Mouse (Mus musculus) kidney, postnatal 25 days (tissue): ENCODE results near the gene Sipa1l1.
"Not testable (repeated sequence)": the region's sequence is repeated elsewhere in the genome, so short reads cannot be mapped to it uniquely, and the experiment has no call there.

Experiments used
- DNase-seq, 2 experiments: peaks; one replicate each; pipeline ENCODE4 v3.0.0; 2021; ENCODE audit warnings: mixed read lengths in 2 of 2

Gene Sipa1l1

DNA sequence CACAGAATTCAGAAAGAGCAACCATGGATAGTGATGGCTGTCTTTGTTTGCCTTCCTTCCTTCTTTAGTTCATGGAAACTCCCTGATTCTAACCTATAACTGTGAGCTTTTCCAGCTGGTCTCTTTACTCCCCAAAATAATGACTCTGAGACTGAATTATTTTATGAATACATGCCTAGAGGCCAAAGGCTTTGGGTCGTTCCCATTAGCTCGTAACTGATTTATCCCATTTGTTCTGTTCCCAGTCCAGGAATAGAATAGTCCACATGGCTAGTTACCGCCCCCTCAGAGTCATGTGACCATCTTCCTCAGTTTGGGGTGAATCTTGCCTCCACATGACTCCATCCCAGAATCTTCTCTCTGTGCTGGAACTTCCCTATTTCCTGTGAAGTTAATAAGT lies 272.4 kb downstream of the Sipa1l1 start:
- DNase-seq = peak; percentile 61 to 68

DNA sequence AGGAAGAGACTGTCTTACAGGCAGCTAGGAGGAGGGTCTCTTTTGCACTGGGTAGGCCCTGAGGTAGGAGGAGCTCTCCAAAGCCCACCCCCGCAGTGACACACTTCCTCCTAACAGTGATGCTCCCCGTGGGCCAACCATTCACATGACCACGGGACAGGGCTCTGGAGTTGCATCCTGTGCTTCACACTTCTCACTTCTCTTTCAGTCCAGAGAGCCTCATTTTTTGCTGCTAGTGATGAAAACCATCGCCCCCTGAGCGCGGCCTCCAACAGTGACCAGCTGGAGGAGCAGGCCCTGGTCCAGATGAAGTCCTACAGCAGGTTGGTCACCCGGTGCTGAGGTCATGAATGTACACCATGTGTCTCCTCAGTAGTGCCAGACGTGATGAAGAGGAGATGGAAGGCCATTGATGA lies 277.5 kb downstream of the Sipa1l1 start:
- DNase-seq = no peak

DNA sequence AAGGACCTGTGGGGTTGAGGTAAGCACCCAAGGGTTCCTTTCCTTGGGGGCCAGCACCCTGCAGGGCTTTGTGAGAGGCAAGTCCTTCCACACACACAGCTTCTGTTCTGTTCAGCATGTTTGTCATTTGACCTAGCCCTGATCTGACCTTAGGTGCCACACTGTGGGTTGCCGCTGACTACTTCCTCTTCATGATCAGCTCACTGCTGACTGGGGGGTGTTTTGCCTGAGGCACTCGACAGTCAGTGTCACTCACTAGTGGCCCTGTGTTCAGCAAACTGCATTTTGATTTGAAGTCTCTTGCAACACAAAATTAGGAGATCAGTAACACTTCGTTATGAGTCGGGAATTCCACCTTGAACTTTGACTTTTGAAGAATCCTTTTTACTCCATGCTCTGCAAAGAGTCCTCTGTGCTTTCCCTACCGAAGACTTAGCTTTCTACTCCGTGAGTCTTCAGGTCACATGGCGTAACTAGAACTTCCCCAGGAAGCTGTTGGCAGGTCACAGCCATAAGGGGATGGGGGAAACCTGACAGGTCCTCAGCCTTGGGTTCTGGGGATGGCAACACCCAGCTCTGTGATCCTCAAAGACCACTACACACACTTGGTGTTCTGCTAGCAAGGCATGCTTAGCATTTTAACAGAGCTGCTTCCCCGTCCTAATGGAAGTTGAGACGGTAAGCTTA lies 279.2 kb downstream of the Sipa1l1 start:
- no peak for DNase-seq

DNA sequence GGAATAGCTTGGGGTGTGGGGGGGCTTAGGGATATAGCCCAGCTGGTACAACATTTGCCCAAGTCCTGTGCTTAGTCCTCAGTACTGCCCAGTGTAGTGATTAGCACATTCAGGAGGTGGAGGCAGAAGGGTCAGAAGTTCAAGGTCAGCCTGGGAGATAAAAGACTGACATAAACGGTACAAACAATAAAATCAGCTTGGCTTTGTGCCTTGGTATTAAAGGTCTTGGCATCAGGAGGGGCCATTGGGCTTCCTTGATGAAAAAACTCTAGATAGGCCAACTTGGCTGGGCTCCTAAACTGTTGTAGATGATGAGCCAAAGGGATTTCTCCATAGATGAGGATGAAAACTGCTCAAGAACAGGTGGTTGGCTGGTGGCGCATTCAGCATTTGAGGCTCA lies 283.3 kb downstream of the Sipa1l1 start:
- no peak for DNase-seq

DNA sequence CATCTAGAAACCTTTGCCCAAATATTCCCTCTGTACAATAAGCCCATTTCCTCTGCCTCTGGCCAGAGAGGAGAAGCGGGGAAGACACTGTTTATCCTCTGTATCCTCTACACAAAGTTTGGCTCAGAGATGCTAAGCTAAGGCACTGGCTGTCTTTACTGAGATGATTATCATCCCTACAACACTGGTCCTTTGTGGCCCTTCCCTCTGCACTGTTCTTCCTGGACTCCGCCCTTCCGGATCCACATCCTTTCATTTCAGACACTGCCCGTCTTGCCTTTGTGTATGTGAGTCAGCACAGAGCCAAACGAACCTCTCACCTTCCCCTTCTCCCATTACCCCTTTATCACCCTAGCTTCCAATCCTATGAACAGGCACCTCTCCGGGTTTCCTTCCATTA lies 285.3 kb downstream of the Sipa1l1 start:
- DNase-seq = no peak

DNA sequence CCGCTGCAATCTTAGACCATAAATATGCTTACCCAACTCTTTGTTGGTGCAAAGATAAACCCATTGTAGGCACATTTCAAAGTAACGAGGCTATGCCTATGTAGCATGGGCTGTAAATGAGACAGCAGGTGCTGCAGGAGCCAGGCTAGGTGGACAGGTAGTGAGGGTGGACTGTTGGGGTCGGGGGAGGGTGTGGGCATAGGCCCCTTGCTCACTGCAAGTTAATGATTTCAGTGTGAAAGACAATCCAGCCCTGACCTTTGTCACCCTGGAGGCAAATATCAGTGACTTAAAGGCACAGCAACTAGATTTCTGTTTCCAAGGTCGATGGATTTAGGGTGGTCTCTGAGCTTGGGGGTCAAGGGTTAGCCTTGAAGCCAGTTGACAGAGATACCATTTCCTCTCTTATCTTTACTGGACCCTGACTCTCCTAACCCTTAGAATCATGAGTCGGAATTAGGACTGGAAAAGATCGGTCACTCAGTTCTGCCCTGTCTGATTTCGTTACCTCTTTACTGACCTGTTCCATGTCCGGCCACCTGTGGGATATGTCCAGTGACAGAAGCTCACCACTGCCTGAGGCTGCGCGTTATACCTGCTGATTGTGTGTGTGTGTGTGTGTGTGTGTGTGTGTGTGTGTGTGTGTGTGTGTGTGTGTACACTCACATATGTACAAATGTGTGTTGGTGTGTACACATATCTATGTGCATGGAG lies 286.7 kb downstream of the Sipa1l1 start:
- DNase-seq = no peak

DNA sequence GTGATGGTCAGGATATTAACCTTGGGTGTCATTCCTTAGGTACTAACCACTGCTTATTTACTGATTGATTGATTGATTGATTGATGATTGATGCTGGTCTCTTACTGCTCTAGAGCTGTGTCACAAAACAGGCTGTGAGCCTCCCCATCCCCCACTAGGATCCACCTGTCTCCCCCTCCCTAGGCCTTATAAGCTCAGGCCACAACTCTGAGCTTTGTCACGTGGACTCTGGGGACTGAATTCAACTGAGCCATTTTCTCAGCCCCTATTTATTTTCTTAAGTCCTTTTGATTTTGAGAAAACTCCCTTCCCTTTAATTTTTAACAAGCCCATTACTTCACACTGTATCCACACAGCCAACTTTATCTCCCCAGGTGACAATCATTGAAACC lies 287.3 kb downstream of the Sipa1l1 start:
- DNase-seq = no peak

DNA sequence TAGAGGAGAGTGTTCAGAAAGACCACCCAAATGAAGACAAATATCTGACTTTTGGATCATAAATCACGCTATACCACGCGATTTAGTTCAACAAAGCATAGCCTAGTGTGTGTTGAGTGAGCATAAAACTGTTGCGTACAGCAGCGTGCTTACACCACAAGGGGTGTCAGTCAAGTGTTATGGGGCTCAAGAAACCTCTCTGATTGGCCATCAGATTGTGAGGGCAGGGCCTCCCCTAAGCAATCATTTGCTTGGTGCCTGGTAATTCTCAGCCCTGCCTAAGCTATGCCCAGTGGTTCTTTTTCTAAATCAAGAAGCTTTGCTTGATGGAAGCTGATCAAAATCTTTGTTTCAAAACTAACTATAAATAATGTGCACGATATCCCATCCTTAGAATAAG lies 288.5 kb downstream of the Sipa1l1 start:
- no peak for DNase-seq

DNA sequence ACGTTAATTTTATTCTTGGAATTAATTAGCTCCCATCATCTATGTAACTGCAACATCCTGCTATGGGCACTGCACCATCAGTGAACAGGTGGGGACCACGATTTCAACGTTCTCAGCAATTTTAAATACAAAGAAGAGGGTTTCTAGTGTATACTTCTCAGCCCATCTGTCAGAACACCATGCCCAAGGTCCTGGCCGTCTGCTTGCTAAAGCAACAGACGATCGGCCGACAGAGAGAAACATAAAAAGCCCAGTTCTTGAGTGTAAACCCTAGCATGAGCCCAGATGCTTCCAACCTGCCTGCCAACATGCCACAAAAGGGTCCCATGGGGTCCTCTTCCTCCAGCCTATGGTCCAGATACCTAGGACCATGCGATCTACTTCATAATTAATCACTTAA lies 288.9 kb downstream of the Sipa1l1 start:
- DNase-seq = no peak

DNA sequence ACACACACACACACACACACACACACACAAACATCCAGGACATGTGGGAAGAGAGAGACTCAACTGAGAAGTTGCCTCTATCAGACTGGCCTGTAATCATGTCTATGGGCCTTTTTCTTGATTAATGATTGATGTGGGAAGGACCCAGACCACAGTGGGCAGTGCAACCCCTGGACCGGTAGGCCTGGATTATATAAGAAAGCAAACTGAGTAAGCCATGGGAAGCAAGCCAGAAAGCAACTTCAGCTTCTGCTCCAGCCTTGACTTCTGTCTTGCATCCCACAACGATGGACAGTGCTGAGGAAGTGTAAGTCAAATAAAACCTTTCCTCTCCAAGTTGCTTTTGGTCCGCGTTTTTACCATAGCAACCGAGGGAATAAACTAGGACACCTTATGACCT lies 298.1 kb downstream of the Sipa1l1 start:
- DNase-seq = peak in 1 of 2 experiments; percentile 57

DNA sequence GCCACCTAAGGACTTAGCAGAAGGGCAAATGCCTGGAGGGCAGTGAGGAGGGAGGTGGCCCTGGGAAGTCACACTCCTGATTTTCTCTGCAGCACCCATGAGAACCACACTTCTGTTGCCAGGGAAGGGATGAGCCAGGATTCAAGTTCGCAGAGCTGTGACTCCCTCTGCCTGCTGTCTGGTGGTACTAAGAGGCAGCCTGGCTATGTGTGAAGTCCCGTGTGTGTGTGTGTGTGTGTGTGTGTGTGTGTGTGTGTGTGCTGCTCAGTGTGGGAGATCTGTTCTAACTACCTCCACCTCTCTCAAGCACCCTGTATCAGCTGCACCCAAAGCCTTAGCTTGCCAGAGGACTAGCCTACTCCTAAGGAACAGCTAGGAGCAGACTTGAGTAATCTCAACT lies 298.5 kb downstream of the Sipa1l1 start:
- peak; percentile 49 to 58 for DNase-seq

DNA sequence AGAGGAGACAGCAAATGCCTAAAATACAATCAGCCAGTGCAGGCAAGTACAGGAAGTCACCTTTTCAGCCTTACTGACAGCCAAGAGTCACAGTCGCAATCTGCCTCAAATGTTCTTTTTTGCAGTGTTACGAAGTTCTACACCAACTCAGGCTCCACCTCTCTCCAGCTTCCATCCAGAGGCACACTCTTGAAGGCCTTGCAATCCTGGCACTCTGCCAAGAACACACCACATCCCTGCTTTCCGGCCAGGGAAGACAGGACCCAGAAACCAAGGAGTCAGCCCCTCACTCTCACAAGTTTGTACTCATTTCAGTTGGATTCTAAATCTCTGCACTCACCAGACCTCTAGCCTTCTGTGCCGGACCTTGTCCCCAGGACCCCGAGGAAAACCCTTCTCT lies 299.3 kb downstream of the Sipa1l1 start:
- DNase-seq = peak; percentile 75 to 85

DNA sequence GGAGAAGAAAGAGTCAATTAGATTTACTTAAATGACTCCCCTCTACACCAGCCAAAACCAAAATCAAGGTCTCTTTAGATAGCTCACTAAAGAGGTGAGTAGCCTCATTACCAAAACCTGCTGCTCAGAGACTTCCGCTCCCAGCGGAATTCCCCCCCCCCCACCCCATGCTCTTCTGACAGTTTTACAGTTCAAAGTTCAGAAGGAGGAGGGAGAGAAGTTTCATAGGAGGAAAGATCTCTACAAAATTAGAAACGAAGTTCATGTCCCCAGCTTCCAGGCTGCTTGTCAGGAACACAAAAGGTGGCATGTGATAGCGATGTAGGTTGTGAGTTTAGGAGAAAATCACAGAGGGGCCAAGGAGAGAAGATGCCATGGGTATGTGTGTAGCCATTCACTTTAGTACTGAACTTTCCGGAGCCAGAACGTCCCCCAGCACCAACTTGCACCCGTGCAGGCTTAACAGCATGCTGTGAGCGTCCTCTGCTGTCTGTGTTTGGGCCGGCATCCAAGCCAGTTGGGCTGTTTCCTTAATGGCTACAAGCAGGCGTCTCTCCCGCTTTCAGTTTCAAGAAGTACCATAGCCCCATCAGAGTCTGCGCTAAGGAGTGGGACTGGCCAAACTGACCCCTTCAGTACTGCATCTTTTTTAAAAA lies 300.7 kb downstream of the Sipa1l1 start:
- peak; percentile 92 to 93 for DNase-seq

DNA sequence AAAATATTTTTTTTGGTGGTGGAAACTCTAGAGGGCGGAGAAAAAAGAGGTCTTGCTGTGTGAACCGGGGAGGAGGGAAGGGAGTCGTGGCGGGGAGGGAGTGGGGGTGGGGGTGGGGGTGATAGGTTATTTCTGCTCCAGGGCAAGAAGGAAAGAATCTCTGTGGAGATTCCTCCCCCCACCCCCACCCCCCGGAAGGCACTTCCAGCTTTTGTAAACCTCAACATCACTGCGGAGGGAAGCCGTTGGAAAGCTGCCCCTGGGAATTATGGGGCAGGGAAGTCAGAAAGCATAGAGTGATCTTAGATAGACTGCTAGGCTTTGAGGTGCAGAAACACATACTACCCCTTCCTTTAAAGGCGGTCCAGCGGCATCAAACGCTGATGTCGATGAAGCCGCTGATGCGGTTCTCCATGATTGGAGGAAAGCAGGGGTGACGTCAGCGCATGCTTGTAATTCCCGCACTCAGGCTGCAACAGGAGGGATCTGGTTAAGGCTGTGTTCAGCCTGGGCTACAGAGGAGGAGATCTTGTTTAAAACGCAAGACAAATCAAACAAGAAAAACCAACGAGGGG lies 301.3 kb downstream of the Sipa1l1 start:
- peak; percentile 89 to 91 for DNase-seq

DNA sequence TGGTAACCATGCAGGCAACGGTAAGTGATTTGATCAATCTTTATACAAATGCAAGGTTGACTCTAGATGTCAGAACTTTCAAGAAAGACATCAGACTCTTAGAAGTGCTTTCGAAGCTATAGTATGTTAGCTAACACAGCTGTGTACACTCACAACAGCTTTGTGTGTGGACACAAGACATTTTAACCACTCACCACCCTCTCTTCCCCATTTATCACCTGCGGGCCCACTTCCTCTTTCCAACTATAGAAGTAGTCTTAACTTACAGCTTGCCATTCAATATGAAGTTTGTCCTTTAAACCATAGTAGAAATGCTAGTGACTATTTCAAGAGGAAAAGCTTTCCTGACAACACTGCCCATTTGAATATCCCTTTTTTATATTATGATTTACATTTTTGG lies 303.7 kb downstream of the Sipa1l1 start:
- DNase-seq = no peak

DNA sequence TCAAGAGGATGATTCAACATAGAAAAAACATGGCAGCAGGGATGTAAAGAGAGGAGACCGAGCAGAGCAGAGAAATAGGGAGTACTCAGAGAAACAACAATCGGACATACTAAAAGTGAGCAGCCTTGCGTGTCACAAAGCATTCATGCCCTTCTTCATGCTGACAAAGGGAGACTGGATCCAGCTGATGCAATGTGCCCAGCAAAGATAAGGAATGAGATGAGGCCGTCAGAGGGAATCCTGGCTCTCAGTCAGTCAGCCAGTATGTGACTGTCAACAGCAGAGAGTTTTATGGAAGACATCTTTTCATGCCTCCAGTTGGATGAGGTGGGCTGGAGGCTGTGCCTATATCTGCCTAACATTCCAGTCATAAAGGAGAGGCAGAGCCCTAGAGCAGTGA lies 304.1 kb downstream of the Sipa1l1 start:
- DNase-seq = no peak

DNA sequence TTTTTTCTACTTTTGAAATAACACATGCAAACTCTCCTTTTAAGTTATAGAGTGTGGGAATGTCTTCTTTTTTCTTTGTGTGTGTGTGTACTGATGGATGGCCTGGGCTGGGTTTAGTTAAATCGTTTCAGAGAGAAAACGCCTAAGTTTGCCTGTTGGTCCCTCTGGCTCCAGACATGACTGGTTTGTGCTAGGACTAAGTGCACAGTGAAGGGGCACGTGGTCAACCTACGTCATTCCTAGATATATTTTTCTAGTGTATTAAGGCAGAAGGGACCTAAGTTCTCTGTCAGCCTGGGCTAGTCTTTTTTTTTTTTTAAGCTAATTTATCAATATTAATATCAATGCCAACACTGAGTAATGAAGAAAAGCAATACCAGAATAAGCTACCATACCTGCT lies 305.3 kb downstream of the Sipa1l1 start:
- no peak for DNase-seq

DNA sequence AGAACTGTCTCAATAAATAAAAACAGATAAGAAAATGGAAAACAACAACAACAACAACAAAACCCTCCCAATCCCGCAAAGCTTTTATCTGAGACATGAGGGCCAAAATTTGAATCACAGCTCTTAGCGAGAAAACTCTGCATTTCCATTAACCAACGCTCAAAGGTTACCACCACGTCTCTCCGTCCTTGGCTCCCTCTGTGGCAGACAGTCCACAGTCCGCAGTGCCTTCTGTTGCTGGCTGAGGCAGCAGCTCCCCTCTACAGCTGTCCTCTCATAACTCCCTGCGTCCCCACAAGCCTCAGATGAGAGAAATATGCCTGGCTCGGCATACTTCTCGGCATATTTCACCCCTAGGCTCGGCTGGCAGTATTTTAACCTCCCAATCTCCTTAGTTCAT lies 306.9 kb downstream of the Sipa1l1 start:
- DNase-seq = peak in 1 of 2 experiments; percentile 66

DNA sequence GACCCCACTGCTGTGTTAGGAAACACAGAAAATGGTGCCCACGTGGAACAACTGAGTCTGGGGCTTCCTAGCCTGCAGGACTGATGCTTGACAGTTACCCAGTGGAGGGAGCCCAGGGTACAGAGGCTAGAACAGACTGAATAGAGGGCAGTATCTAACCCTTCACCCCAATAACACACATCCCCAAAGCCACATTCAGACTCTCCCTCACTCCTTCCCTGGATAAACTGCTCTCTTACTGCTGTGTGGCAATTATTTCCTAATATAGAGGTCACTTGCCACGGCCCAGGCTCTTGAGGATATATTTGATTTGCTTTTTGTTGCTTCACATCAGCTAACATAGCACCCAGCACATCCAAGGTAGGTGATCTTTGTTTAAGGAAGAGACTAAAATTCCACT lies 307.5 kb downstream of the Sipa1l1 start:
- DNase-seq = no peak

DNA sequence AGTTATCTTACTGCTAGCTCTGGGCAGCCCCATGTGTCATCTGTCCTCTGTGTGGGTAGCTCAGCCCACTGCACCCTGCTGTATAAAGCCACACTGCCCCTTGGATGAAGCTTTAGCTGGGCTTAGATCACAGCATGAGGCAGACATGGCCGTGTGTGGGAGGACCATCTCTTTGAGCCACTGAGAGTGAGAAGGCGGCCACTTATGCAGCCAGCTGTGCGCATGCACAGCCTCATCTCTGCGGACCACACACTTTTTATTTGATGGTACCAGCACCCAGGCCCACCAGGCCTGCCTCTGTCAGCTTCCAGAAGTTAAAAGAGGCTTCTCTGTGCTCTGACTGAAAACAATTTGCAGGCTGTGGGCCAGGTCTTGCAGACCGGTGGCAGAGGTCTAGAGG lies 308.7 kb downstream of the Sipa1l1 start:
- DNase-seq = no peak

DNA sequence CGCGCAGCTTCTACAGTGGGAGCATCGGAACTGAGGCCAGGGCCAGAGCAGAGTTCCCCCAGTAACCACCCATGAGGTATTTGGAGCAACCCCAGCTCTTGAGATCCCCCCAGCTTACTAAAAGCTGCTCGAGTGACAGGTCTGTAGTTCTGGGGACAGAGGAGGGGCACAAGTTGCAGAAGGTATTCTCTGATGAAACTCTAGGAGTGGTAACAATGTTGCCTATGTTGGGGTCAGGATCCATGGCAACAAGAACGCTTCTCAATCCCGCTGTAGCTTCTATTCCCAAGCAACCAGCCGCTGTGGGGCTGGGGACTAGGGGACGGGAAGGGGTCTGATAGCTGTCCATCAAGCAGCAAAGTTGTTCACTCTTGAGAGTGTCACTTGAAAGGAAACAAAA lies 309.1 kb downstream of the Sipa1l1 start:
- no peak for DNase-seq

DNA sequence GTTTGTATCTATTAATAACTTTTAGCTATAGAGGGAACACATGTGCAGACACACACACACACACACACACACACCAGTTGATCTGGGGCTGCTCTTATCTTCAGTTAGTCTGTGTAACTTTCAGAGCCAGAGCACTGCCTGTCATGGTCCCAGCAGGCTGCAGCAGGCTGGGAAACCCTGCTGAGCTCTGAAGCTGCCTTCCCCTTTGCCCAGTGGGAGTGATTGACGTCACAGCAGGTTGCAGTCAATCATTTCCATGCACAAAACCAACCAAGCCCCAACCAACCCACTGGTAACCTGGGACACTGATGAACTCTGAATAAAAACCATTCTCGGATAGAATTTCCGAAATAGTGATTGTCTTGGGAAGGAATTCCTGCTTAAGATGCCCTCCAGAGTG lies 310.3 kb downstream of the Sipa1l1 start:
- no peak for DNase-seq

DNA sequence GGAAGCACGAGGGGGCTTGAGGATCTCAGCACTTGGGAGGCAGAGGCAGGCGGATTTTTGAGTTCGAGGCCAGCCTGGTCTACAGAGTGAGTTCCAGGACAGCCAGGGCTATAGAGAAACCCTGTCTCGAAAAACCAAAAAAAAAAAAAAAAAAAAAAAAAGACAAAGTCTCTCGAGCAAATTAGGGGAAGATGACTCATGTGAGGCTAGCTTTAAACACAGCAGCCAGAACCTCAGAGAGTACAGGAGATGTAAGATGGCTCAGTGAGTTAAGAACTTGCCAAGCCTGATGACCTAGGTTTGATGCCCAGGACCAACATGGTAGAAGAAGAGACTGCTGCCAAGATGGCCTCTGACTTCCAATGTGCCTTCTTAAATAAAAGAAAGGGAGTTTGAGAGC lies 311.3 kb downstream of the Sipa1l1 start:
- DNase-seq = not testable (repeated sequence)

DNA sequence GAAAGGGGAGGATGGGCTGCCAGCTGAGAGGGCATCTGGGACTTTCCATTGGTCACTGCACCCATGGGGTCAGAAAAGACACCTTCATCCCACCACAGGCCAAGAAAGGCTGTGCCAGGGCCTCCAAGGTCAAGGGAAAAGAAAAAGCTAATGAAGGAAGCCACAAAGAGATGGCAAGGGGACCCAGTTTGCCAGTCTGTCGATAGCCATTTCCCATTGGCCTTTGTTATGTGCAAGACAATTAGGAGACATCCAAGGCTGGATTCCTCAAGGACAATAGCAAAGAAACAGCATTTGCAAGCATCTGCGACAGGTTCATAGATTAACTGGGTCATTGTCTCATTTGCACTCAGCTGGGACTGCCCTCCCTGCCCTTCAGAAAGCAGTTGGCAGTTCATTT lies 316.3 kb downstream of the Sipa1l1 start:
- no peak for DNase-seq
